Mouse (Mus musculus) olfactory bulb, adult 2 months (tissue): ENCODE measurements around the gene Fam216b. TPM values are rescaled to one million over a fixed set of nuclear protein-coding genes. Genes with fewer than 3 reads are reported as not detected.

Experiments
- H3K27ac ChIP-seq: fragments of 200-500 bp; 2 replicates; pipeline ENCODE4 v1.5.1; 2012; ENCODE audit warnings: low read depth, low read length; ENCODE audit not compliant: insufficient read depth
- H3K4me1 ChIP-seq: fragments of 200-500 bp; 2 replicates; pipeline ENCODE4 v1.6.1; 2012; ENCODE audit warnings: low read length; ENCODE audit not compliant: control insufficient read depth, insufficient read depth
- H3K4me3 ChIP-seq: fragments of 200-500 bp; 2 replicates; pipeline ENCODE4 v1.5.1; 2012; ENCODE audit warnings: mild to moderate bottlenecking, low read depth, low read length, moderate library complexity; ENCODE audit not compliant: insufficient read depth
- CTCF ChIP-seq: fragments of 200-500 bp; IDR thresholded peaks from 2 replicates; pipeline ENCODE4 v1.5.1; 2012; ENCODE audit warnings: low read depth, mild to moderate bottlenecking, low read length, moderate library complexity; ENCODE audit not compliant: insufficient read depth
- POLR2A ChIP-seq: fragments of 200-500 bp; IDR thresholded peaks from 2 replicates; pipeline ENCODE4 v1.6.1; 2012; ENCODE audit warnings: mild to moderate bottlenecking, low read depth, low read length, moderate library complexity; ENCODE audit not compliant: insufficient read depth
- WGBS: fragments of 180-500 bp; shearing (Covaris S2); methylation state at CpG from one replicate; pipeline ENCODE4 v1.1.7; 2018; 5-methylcytosine and 5-hydroxymethylcytosine counted together
- polyA plus RNA-seq: library from polyadenylated mRNA; stranded (reverse); fragments of >200 nt; gene quantifications from 2 replicates; pipeline ENCODE4 v1.2.4, GENCODE M21; 2012; ENCODE audit warnings: low replicate concordance; ENCODE audit not compliant: missing spikeins, insufficient read depth, insufficient read length

Fam216b gene
- not detected in 2 replicates for polyA plus RNA-seq

GRCm38 (mm10) chr14:78088907-78089306 is at the start of gene Fam216b:
Gene Fam216b (minus strand): TSS chr14:78089007.
- WGBS: 83% methylated on average over 6 of the region's 6 CpGs
- TF ChIP-seq POLR2A (no peak), CTCF (no peak)
- no peak within 1 kb of the TSS for H3K4me3 ChIP-seq
- H3K27ac ChIP-seq: no peak within 1 kb of the TSS
- H3K4me1 ChIP-seq: no peaks in the 10 kb centered on the region

GRCm38 (mm10) chr14:78132368-78133052 is 43.7 kb upstream of the Fam216b start:
- H3K4me1 ChIP-seq: no peaks in the 10 kb centered on the region
- WGBS: 20% methylated on average over 5 of the region's 5 CpGs
- H3K27ac ChIP-seq: no peak overlapping the region
- no peak overlapping the region for H3K4me3 ChIP-seq
- TF ChIP-seq POLR2A (no peak), CTCF (no peak)

GRCm38 (mm10) chr14:78126670-78127069 is 37.9 kb upstream of the Fam216b start:
- TF ChIP-seq CTCF (no peak), POLR2A (no peak)
- Histone ChIP-seq H3K4me3 (no peak overlapping the region), H3K27ac (no peak overlapping the region), H3K4me1 (no peaks in the 10 kb centered on the region)
- WGBS: 52% methylated on average over 3 of the region's 3 CpGs

GRCm38 (mm10) chr14:78120286-78120685 is 31.5 kb upstream of the Fam216b start:
- TF ChIP-seq POLR2A (no peak), CTCF (no peak)
- 70% methylated on average over 3 of the region's 3 CpGs for WGBS
- H3K27ac ChIP-seq: no peak overlapping the region
- H3K4me1 ChIP-seq: peaks cover 9% of the 10 kb centered on the region
- H3K4me3 ChIP-seq: no peak overlapping the region

GRCm38 (mm10) chr14:78119449-78120200 is 30.8 kb upstream of the Fam216b start:
- WGBS: 66% methylated on average over 10 of the region's 10 CpGs
- H3K4me3 ChIP-seq: no peak overlapping the region
- peaks cover 9% of the 10 kb centered on the region for H3K4me1 ChIP-seq
- no peak overlapping the region for H3K27ac ChIP-seq
- TF ChIP-seq POLR2A (no peak), CTCF (no peak)

GRCm38 (mm10) chr14:78117671-78118070 is 28.9 kb upstream of the Fam216b start:
- peaks cover 9% of the 10 kb centered on the region for H3K4me1 ChIP-seq
- H3K27ac ChIP-seq: no peak overlapping the region
- H3K4me3 ChIP-seq: no peak overlapping the region
- TF ChIP-seq POLR2A (no peak), CTCF (no peak)
- WGBS: 56% methylated on average over 4 of the region's 4 CpGs

GRCm38 (mm10) chr14:78117268-78117667 is 28.5 kb upstream of the Fam216b start:
- Histone ChIP-seq H3K27ac (no peak overlapping the region), H3K4me3 (no peak overlapping the region), H3K4me1 (peaks cover 9% of the 10 kb centered on the region)
- no peak for TF ChIP-seq POLR2A
- TF ChIP-seq CTCF: no peak
- 58% methylated on average over 2 of the region's 2 CpGs for WGBS

- TF ChIP-seq POLR2A: no peak
- 81% methylated on average over 3 of the region's 3 CpGs for WGBS
- Histone ChIP-seq H3K4me1 (no peaks in the 10 kb centered on the region), H3K4me3 (no peak overlapping the region), H3K27ac (no peak overlapping the region)
These were observed 23.7 kb upstream of the Fam216b start for GRCm38 (mm10) chr14:78112466-78112865.

GRCm38 (mm10) chr14:78110871-78111270 is 22.1 kb upstream of the Fam216b start:
- 96% methylated on average over 3 of the region's 3 CpGs for WGBS
- no peak overlapping the region for H3K27ac ChIP-seq
- no peak overlapping the region for H3K4me3 ChIP-seq
- no peaks in the 10 kb centered on the region for H3K4me1 ChIP-seq
- no peak for TF ChIP-seq CTCF
